Mouse (Mus musculus): ENCODE data around the gene Fam71e1.

Fam71e1 gene

DNA sequence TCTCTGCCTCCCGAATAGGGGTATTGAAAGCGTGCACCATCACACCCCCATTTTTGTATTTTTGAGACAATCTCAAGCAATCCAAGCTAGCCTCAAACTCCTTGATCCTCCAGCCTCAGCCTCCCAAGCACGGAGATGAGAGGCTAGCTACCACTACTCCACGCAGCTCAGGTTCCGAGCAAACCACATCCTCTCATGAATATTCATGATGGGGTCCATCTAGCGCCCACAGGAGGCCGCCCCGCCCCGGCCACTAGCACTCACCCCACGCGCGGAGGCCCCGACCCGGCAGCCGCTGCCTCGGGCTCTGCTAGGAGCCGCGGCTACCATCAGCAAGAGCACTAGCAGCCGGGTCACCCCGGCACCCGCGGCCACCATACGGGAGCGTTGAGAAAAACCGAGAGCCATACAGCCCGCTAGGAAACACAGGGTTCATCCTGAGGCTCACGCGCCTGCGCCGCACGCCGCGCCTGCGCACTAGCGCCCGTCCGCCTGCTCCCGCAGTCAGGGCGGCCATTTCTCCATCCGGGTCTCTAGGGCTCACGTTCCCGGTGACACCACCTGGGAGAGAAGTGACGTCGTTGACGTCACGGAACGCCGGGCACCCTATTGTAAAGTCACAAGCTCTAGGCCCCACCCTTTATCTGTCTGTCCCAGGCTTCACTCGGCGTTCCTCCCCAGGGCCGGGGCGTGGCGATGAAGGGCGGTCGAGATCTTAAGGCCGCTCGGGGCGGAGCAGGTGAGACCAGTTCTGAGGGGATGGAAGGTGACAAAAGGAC is at the start of gene Fam71e1, which contains the start of gene Emc10:
Gene Fam71e1 (plus strand): TSS at position 590 of the 779 bp plus-strand sequence.
Gene Emc10 (minus strand): TSS at position 538 of the 779 bp plus-strand sequence.
- peak; percentile 97 to 99 for DNase-seq

DNA sequence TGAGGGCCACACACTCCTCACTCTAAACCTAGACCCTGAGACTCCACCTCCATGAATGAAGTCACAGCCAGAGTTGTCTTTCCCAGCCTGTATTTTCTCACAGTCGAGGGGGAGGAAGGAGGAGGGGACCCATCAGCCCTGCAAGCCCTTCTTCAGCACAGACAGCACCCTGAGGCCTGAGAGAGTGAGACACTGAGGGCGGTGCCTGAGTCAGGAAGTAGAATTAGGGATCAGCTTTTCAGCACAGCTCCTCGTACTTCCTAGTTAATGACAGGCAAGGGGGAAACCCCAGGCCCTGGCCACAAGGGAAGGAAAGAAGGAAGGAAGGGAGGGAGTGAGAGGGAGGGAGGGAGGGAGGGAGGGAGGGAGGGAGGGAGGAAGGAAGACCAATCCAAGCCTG is 43.1 kb upstream of the Fam71e1 start:
- no peak for DNase-seq

DNA sequence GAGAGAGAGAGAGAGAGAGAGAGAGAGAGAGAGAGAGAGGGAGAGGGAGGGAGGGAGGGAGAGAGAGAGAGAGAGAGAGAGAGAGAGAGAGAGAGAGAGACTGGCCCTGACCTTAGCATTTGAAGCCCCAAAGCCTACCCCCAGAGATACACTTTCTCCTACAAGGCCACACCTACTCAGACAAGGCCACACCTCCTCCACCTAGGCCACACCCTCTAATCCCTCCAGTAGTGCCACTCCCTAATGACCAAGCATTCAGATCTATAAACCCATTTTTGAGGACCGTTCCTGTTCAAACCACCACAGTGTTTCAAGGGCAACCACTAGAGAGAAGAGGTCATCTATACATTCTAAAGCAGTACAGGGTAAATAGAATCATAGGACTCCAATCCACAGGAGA is 40.1 kb upstream of the Fam71e1 start:
- DNase-seq, result no peak

DNA sequence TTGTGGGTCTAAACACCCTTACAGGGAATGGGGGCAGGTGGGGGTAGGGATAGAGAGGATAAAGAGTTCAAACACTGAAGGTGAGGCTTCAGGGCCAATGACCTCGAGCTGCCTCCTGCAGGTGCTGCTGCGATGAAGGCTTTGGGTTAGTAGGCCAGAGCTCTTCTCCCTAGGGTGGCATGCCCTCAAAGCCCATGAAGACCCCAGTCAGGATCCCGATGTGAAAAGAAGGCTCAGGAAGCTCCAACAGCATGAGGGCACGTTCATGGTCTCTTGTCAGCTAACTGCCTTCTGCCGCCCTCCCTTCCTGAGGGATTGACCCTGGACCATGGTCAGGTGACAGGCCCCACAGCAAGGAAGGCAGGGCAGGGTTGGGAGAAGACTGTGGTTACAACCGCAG is 36.3 kb upstream of the Fam71e1 start:
- DNase-seq, result no peak

DNA sequence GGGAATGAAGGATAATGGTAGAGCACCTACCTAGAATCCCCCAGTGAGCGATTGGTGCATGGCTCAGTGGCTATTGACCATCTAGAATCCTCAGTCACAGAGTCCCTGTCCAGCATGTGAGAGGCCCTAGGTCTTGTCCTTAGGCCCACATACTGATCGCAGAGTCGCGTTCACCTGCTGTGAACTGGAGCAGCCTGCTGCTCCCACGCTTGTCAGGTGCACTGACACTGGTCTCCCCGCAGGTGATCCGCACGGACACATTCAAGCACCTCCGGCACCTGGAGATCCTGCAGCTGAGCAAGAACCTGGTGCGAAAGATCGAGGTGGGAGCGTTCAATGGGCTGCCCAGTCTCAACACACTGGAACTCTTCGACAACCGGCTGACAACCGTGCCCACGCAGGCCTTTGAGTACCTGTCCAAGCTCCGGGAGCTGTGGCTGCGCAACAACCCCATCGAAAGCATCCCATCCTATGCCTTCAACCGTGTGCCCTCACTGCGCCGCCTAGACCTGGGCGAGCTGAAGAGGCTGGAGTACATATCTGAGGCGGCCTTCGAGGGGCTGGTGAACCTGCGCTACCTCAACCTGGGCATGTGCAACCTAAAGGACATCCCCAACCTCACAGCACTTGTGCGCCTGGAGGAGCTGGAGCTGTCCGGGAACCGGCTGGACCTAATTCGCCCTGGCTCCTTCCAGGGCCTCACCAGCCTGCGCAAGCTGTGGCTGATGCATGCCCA is 35.4 kb upstream of the Fam71e1 start:
- no peak for DNase-seq

DNA sequence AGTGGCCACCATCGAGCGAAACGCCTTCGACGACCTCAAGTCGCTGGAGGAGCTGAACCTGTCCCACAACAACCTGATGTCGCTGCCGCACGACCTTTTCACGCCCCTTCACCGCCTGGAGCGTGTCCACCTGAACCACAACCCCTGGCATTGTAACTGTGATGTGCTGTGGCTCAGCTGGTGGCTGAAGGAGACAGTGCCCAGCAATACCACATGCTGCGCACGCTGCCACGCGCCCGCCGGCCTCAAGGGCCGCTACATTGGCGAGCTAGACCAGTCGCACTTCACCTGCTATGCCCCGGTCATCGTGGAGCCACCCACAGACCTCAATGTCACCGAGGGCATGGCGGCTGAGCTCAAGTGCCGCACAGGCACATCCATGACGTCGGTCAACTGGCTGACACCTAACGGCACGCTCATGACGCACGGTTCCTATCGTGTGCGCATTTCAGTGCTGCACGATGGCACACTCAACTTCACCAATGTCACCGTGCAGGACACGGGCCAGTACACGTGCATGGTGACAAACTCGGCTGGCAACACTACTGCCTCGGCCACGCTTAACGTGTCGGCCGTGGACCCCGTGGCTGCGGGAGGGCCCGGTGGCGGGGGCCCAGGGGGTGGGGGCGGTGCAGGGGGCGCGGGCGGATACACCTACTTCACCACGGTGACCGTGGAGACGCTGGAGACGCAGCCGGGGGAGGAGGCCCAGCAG is 34.7 kb upstream of the Fam71e1 start:
- DNase-seq, result no peak

DNA sequence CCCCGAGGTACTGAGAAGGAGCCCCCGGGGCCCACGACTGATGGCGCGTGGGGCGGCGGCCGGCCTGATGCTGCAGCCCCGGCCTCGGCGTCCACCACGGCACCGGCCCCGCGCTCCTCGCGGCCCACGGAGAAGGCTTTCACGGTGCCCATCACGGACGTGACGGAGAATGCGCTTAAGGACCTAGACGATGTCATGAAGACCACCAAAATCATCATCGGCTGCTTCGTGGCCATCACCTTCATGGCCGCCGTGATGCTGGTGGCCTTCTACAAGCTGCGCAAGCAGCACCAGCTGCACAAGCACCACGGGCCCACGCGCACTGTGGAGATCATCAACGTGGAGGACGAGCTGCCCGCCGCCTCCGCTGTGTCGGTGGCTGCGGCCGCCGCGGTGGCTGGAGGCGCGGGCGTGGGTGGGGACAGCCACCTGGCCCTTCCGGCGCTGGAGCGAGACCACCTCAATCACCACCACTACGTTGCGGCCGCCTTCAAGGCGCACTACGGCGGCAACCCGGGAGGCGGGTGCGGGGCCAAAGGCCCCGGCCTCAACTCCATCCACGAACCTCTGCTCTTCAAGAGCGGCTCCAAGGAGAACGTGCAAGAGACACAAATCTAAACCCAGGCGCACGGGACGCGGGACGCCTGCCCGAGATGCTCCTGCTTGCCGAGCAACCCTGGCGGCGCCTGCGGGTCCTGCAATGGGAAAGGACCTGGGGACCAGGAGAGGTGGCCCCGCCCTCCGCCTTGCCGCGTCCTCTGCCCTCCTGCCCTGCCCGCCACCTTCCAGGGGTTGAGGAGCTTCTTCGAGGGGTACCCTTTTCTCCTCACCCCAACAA is 33.9 kb upstream of the Fam71e1 start:
- DNase-seq, result no peak

DNA sequence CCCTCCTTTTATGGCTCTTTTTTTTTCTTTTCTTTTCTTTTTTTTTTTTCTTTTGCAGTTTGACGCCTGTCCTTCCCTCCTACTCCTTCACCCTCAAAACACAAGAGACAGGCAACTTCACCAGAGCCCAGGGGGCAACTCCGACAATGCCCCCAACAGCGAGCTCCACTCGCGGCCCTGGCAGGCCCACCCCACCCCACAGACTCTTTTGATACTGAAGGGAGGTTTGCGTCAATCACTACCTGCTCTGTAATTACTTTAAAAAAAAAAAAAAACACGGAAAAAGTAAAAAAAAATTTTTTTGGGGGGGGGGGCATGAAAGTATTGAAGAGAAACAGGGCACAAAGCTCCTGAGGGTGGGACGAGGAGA is 33.3 kb upstream of the Fam71e1 start:
- no peak for DNase-seq

DNA sequence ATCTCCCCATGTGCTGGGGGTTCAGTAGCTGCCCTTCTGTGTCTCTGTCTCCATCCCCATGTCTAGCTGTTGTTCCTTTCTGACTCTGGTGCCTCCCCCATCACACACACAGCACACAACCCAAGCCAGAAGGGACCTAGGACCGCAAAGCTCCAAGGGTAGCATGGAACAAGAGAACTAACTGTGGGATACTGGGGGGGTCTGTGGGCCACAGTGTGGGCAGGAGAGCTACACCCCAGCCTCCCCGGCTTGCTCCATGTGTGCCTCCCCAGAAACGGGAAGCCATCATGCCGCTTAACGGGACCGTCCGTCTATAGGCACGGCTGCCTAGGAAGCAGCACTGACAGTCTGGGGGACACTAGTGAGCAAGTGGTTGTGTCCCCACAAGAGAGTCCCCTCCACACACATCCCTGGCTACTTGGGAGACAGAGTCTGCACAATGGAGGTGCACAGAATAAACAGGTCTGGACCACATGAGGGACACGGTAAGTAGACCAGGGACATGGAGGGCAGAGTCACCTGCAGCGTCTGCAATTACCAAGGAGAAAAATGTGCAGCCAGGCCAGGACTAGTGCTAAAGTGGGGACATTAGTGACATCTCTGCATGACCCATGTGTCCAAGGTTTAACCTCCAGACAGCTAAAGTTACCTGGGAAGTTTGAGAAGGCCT is 32.7 kb upstream of the Fam71e1 start:
- DNase-seq, result no peak

DNA sequence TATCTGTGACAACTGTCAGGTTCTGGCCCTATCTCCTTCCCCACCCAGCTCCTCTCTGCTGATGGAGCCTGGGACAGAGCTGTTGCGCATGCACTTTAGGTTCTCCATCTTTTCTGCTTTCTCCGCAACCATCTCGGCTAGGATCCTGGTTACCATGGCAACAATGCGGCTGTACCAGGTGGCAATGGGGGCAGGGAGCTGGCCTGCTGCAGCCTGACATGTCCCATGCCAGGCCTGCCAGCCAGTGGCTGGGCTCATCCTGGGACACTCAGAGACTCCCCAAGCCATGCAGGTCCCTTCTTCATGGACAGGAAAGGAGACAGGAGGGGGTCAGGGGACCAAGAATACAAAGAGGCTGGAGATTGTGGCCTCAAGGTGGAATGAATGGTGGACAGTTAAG is 31.9 kb upstream of the Fam71e1 start:
- no peak for DNase-seq

DNA sequence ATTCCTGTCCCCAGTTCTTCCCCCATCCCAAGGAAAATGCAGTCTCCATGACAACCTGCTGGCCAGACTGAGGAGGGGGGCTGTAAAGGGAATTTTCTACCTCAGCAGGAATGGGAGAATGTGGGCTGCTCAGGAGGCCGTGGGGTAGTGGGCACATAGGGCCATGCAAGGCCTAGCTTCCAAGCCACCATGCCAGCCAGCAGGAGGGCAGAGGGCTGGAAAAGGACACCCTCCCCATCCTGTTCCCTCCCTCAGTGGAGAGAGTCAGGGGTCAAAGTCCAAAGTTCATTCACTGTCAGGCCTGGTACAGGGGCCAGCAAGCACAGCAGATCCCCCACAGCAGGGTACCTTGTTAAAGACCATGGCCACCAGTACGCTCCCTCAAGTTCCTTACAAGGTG is 31.3 kb upstream of the Fam71e1 start, which contains the start of gene Aspdh:
Gene Aspdh (plus strand): TSS at position 281 of the 400 bp plus-strand sequence.
- no peak for DNase-seq

DNA sequence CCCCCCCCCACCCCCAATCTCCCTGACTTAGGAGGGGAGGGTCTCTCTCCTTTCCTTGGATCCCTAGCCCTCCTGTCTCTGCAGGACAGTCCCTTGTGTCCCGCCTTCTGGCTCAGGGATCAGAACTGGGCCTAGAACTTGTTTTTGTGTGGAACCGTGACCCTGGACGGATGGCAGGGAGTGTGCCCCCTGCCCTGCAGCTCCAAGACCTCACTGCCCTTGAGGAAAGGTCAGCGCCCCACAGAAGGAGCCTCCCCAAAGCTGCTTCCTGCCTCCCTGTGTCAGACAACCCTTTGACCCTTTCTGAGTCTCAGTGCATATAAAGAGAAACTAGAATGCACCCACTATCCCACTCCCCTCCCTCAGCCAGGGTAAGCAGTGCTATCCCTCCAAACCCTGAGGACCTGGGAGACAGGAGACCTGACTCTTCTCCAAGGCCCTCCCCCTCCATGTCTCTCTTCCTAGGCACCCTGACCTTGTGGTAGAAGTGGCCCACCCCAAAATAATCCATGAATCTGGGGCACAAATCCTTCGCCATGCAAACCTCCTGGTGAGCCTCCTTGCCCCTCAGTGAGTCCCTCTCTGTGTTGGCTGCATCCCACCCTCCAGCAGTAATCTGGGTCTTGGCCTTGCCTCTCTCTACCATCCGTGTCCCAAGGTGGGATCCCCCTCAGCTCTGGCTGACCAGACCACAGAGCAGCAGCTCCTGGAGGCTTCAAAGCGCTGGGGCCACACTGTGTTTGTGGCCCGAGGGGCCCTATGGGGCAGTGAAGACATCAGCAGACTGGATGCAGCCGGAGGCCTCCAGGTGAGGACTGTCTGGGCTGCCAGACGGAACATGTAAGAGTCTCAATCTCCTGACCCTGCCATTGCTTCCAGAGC is 30.1 kb upstream of the Fam71e1 start:
- DNase-seq, result no peak

DNA sequence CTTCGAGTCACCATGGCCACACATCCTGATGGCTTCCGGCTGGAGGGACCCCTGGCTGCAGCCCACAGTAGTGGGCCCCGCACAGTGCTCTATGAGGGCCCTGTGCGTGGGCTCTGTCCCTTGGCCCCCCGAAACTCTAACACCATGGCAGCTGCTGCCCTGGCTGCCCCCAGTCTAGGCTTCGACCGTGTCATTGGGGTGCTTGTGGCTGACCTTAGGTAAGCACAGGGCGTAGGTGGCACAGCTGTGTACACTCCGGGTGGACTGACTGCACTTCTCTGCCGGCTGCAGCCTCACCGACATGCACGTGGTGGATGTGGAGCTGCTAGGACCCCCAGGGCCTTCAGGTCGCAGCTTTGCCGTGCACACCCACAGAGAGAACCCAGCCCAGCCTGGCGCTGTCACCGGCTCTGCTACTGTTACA is 29.5 kb upstream of the Fam71e1 start:
- DNase-seq, result no peak

DNA sequence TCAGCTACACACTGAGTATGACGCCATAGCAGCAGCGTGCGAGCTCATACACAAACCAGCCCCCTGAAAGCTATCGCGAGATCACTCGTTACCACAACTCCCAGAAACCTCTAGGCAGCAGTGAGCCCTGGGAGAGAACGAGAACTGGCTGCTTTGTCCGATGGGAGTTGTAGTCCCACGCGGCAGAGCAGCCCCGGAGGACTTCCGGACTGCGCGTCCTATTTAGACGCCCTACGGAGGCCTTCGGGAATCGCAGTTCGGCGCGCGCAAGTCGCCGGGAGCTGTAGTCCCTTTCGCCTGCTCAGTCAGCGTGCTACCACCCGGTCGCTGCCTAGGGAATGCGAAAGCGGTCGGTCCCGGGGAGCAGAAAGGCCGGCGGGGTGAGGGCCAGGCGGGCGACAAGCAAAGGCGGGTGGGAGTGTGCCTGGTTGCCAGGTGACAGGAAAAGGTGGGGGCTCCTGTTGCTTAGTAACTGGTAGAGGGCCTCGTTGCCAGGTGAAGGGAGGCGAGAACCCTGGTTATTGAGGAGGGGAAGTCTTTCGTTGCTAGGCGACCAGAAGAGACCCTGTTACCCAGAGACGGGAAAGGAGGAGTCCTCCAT is 28.5 kb upstream of the Fam71e1 start, which contains the start of gene Josd2:
Gene Josd2 (plus strand): TSS at position 170 of the 601 bp plus-strand sequence.
- peak; percentile 86 to 94 for DNase-seq

DNA sequence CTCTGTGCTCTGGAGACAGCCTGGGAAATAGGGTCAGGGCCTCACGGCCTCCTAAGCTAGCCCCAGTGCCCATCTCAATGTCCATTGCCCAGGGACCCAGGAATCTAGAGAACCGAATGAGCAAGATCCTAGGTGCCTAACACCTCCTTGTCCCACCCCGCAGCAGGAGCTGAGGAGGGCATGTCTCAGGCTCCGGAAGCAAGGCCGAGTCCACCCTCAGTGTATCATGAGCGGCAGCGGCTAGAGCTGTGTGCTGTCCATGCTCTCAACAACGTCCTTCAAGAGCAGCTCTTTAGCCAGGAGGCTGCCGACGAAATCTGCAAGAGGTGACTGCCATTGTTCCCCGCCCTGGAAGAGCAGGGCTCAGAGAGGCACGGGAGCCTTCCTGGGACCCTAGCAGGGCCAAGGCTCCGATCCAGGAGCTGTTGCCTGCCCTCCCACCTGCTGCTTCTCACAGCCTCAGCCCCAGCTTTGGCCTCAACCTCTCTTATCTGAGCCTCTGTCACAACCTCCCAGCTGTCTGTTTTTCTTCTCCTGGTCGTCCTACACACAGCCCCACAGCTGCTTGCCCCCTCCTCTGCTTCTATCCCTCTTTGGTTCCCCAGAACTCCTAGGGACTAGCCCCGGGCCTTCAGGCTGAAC is 27.6 kb upstream of the Fam71e1 start:
- no peak for DNase-seq

DNA sequence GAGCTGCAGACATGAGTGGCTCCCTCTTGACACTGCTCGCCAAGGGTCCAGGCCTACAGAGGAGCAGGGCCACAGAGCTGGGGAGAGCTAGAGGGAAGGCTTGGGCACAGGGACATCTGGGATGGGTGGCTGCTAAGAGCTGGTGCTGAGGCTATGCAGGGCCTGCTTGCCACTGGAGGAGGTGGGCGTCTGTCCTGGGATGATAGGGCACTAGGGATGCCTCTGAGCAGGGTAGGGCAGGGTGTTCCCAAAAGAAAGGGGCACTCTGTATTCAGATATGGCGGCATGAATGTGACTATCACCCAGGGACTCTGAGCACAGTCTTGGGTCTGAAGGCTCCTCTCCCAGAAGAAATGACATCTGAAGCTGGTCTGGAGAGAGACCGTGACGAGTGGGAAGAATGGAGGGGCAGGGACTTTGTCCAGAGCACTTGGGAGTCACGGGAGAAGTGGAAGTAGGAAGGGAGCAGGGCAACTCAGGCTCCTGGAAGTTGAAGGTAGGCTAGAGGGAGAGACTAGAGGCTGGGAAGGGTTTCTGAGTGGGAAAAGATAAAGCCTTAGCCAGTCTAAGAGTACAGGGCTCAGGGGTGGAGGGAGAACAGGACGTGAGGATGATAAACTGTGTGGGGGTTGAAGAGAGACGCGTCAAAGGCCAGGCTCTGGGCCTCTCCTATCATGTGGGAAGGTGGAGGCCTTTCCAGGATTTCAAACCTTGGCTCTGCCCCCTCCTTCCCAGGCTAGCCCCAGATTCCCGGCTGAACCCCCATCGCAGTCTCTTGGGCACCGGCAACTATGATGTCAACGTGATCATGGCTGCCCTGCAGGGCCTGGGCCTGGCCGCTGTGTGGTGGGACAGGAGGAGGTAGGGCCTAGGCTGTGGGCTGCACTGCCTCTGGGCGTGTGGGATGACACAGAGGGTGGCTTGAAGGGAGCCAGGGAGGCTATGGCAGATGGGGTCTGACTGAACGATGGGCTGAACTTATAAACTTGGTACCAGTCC is 26.4 kb upstream of the Fam71e1 start:
- DNase-seq, result no peak

DNA sequence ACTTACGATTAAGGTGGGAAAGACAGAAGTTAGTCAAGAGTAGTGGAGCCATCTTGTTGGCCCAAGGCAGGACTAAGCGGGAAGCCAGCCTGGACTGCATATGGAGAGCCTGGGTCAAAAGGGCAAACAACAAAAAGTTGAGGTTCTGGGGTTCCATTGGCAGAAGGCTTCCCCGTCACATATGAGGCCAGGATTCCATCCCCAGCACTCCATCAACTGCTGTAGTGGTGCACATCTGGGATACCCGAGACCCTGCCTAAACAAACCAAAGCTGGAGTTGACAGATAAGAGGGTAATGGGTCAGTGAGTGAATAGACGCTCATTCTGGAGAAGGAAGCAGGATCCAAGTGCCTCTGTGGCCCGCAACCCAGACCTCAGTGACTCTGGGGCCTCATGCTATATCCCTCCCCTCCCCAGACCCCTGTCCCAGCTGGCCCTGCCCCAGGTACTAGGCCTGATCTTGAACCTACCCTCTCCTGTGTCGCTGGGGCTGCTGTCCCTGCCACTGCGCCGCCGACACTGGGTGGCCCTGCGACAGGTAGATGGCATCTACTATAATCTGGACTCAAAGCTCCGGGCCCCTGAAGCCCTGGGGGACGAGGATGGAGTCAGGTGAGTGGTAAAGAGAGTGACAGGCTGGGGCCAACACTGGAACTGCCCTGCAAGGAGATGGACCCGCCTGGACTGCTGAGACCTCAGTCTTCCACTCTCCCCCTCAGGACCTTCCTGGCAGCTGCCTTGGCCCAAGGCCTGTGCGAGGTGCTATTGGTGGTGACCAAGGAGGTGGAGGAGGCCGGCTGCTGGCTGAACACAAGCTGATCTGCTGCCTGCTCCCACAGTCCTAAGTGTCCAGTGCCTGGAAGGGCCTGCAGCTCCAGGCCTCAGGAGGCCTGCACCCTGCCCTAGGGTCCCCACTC is 25.4 kb upstream of the Fam71e1 start:
- no peak for DNase-seq
